Mouse (Mus musculus): ENCODE measurements around the gene Gm17728.
"Not testable (repeated sequence)": the region's sequence is repeated elsewhere in the genome, so short reads cannot be mapped to it uniquely, and the experiment has no call there.

The Gm17728 gene

DNA sequence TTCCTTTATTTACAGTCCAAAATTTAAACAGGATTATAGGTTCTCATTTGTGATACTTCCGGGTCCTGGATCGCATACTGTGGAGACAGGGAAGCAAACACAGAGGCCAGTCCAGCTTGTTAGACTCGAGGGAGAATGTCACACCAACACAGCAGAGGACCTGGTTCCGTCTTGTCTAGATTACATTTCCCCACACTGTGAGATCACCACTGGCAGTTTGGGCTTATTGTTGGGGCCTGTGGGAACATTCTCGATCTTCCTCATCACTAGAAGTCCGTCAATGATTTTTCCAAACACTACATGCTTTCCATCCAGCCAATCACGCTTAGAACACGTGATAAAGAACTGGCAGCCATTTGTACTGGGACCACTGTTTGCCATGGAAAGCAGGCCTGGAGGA, at the start of gene Gm17728:
Gm17728 (plus strand) TSS at position 301 of the 400 bp plus-strand sequence.
- not testable (repeated sequence) for DNase-seq

DNA sequence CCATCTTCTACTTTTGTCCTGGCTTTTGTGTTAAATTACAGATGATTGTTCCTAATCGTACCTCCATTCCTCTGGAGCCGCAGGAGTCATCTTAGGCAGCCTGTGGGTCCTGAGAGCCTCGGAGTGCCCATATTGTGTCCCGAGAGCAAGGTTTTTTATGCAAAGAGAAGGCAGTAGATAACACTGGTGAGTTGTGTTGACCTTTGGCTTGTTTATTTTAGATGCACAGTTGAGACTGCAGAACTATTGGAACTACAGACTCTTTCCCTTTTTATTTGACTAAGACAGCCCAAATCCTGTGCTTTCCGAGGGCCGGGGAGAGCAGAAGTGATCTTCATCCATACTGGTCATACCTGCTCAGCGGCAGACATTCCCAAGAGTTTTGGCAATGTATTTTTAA, 24.4 kb upstream of the Gm17728 start:
- no peak for DNase-seq

DNA sequence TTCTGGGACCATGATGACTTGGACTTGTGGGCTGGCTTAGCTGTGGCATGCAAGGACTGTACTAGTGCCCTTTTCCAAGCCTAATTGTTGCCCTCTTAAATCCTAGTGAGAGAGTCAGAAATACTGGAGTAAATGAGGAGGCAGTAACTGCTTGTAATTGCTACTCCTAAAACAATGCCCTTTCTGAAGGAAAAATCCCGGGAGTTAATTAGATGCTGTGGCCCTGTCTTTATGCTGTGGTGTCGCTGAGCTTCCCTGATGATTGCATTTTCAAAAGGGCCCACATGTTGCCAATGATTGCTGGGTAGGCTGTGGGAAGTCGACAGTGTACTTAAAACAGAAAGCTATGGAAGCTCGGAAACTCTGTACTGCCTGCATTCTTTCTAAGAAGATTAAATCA, 23.3 kb upstream of the Gm17728 start:
- no peak for DNase-seq

DNA sequence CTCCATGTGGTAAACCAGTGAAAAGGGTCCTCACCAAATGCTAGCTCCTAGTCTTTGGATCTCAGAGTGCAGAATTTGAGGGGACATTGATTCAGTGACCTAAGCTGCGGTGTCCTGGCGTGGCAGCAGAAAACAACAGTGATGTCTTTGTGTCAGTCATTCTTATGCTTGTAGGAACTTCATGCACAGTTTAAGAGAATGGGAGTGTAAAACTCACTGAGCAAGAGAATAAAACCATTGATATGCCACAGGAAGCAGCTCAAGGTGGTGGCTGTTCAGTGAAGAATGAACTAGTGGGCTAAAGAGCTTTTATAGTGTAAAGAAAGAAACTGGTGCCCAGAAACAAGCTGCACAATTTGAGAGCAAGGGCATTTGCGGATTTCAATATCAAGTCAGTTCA, 17.9 kb upstream of the Gm17728 start:
- DNase-seq, result no peak

DNA sequence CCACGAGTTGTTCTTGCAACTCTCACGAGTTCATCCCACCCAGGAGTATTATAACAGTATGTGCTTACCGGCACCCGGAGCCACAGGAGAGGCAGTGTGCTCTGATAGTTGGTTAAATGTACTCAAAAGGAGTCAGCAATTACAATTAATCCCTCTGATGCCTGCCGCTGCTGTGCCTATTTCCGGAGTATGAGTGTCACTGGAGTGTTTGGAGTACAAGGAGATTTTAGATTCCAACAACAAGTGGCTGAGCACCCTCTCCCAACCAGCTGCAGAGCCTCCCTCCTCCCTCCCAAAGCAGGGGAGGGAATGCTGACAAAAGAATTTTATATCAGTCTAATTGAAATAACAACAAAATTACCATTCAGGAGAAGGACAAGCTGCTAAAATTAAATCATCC, 14.2 kb upstream of the Gm17728 start:
- DNase-seq, result peak in 1 of 2 experiments; percentile 3

DNA sequence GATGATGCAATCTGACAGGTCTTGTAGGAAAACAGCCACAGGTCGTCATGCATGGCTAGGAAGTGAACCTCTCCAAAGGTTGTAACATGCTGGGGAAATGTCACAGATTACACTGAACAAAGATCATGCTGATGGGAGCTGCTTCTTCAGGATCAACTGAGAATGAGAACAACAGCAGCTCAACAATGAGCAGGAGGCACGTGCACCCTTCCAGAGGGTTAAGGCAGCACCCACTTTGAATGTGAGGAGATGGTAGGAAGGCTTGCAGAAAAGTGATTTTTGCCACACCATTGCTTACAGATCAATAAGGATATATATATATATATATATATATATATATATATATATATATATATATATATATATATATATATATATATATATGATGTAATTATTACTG, 2.8 kb upstream of the Gm17728 start:
- no peak for DNase-seq

DNA sequence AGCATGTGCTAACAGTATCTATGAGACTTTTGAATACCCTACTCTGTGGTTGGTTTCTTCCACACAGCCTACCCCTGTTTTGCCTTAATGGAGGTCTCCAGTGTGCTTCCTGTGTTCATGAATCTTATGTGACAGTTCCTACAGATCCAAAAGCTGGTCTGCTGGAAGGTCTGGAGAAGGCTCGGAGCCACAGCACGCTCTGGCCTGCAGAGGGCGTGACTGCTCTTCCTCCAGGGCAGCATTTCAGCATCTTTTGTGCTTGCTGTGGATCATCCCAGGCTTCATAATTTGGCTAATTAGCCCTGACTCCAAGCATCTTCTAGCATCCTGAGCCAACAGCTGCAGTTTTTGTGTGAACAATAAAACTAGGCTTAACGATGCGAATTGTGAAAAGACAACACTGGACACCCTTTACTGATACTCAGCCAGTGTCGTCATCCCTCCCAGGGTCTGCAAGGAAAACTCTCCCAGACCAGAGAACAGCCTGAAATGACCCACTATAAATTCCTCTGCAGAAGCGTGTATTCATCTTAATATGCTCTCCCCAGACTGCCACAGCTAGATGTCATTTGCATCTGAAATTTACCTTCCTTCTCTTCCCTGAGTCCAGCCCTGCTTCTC, 6.6 kb downstream of the Gm17728 start:
- peak; percentile 42 to 67 for DNase-seq

DNA sequence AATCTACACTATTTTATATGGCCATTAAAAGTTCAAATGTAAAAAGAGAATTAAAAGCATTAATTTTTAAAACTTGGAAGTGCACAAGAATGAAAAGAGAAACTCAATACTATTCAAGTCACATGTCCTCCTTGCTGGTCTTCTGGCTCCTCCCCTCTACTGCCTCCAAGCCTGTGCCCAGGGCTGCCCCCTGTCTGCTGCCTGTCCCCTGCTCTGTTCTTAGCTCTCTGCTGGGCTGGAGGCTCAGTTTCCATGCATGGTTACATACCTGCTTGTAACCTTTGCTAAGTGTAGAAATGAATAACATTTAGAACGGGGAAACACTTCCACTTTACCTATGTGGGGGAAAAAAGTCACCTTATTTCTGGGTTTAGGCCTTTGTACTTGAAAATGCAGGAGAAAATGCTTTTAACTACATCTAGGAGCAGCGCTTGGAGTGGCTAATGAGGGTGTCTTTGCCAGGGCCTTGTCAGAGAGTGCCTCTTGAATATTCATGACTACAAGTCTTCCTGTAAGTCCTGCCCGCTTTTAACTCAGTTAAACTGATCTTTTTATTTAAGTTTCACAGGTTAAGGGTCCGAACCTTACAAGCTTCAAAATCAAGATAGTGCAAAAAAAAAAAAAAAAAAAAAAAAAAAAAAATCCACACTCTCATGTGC, 18.3 kb downstream of the Gm17728 start:
- DNase-seq, result no peak

DNA sequence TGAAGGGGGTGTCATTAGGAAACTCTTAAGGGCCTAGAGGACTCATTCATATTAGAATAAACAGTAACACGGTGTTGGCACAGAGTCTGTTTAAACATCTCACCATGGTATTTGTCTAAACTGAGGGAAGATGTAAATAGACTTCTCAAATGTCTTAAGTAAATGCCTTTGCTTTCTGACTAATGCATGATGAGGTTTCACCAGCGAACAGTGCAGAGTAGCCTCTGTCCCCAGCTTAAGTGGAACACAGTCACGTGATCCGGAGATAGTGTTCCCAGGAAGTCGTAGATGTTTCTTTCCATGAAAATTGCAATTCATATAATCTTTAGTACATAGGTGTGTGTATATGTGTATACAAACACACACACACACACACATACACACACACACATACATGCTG, 34.5 kb downstream of the Gm17728 start:
- DNase-seq, result no peak

DNA sequence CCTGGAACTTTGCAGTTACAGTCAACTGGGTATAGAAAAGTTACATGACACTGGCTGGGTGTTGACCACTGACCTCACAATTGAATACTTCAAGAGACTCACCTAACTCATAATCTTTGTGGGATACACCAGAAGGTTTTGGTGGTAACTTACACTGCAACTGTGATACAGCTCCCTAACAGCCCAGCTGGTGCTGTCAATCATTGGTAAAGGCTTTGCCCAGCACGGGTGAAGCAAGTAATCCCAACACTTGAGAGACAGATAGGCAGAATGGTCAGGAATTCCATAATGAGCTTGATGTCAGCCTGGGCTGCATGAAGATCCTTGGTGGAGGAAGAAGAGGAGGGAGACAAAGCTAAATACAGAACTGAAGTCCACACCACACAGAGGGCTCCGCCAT, 39.0 kb downstream of the Gm17728 start:
- no peak for DNase-seq

Measured in kidney, postnatal 4 days (tissue).